Mouse (Mus musculus) lung, postnatal 36 days (tissue): Measurements from ENCODE around the gene Vmn2r83.
"Not testable (repeated sequence)": the region's sequence is repeated elsewhere in the genome, so short reads cannot be mapped to it uniquely, and the experiment has no call there.

Experiments
- DNase-seq: peaks from one replicate; pipeline ENCODE4 v3.0.0; 2022; ENCODE audit warnings: mixed read lengths

Gene Vmn2r83

GRCm38 (mm10) chr10:79468431-79468830 is at the start of gene Vmn2r83:
Vmn2r83 (plus strand) TSS chr10:79468731.
- DNase-seq, result no peak

DNA sequence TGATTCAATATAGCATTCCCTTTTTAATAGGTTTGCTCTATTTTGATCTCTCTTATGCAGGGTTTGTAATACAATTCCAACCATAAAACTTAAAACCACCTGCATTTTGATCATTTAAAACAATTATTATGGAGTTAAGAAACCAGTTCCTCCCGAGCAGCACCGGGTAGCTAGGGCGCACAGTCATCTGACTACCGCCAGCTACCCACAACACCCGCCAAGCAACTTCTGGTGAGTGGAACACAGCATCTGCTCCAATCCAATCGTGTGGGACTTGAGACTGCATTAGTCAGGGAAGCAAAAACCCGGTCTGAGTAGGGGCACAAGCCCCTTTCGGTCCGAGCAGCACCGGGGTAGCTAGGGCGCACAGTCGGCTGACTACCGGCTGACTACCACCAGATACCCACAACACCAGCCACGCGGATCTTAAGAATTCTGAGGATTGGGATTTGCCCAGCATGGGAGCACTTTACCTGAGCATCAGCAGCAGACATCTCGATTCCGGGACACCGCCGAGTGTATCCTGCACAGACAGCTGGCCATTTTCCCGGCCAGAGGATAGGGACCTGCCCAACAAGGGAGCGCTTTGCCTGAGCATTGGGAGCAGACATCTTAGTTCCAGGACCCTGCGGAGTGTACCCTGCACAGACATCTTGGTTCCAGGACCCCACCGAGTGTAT is 33.2 kb upstream of the Vmn2r83 start:
- DNase-seq, result not testable (repeated sequence)

DNA sequence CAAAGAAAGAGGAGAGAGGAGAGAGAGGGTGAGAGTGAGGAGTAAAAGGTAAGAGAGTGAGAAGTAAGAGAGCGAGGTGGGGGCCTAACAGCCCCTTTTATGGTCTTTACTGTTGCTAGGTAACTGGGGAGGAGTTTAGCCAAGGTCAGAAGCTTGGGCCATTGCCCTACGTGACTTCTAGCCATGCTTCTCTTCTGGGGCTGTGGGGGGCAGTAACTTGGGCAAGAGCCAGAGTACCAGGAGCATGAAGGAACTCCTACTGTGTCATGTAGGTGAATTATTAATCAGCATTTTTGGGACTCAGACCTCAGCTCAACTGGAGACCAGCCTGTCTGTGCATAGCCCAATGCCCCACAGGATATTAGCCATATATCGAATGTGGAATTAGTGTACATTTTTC is 27.4 kb downstream of the Vmn2r83 start:
- DNase-seq, result no peak

DNA sequence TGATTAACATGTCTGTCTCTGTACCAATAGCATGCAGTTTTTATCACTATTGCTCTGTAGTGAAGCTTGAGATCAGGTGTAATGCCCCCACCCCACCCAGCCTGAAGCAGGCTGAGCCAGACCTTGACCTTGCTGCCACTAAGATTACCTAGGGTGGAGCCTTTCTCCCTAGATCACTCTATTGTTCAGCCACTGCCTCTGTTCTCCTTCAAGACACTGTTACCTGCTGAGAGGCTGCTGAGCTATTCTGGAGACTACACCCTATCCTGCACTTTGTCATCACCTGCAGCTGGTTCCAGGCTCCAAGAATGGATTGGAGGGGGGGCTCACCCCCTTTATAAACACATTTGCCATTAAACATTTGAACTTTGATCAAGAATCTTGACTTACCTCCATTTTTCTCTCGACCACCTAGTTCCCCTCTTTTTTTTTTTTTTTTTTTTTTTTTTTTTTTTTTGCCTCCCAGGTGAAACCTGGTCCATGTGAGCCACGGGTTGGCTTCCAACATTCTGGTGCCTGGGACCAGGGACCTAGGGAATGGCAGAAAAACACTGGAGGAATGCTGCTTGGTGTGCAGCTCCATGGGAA is 28.3 kb downstream of the Vmn2r83 start:
- DNase-seq, result no peak

GRCm38 (mm10) chr10:79502830-79503644 is 34.5 kb downstream of the Vmn2r83 start:
- DNase-seq, result peak; percentile 10

GRCm38 (mm10) chr10:79506709-79507108 is 38.2 kb downstream of the Vmn2r83 start:
- peak; percentile 7 for DNase-seq

DNA sequence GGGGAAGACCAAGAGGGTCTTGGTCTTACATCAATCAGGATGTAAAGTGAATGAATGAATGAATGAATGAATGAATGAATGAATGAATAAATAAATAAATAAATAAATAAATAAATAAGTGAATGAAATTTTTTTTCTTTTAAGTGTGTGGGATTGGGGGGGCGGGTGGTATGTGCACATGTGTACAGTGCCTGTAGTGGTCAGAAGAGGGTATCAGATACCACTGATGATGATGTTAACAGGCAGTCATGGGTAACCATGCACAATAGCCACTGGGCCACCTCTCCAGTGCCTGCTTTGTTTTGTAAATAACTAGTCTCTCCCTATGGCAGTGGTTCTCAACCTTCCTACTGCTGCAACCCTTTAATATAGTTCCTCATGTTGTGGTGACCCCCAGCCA is 55.9 kb downstream of the Vmn2r83 start:
- no peak for DNase-seq

DNA sequence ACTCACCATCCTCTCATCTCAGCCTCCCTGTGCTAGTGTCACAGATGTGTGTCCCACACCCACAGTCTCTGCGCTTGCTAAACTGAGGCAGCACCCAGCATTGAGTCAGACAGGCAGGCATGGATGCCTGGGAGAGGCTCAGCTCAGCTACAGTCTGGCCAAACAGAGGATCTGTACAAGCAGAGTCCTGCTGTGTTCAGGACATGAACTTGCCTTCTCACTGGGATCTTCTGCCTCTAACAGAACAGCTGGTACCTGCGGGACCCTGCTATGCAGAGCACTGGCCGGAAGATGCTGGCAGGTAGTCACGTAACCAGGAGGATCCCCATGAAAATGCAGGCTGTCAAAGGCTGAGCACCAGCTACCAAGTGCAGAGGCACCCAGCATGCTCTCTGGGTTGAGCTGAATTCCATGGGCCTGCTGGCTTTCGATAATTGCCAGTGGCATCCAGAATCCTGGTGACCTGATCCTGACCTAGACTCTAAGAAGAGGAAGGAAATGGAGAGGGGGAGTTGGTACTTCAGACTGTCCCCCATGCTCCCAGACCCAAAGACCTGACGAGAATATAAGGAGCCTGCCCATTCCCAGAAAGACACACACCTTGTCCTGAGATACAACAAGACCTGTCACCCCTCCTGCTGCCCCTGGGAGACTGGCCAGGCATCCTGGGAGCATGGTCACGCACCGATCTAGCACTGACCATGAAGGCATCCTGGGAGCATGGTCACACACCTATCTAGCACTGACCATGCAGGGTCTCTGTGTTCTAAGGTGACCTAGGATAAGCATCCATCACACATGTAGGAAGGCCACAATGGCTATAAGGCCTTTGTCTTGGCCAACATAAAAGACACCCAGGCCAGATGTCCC is 57.2 kb downstream of the Vmn2r83 start:
- no peak for DNase-seq

DNA sequence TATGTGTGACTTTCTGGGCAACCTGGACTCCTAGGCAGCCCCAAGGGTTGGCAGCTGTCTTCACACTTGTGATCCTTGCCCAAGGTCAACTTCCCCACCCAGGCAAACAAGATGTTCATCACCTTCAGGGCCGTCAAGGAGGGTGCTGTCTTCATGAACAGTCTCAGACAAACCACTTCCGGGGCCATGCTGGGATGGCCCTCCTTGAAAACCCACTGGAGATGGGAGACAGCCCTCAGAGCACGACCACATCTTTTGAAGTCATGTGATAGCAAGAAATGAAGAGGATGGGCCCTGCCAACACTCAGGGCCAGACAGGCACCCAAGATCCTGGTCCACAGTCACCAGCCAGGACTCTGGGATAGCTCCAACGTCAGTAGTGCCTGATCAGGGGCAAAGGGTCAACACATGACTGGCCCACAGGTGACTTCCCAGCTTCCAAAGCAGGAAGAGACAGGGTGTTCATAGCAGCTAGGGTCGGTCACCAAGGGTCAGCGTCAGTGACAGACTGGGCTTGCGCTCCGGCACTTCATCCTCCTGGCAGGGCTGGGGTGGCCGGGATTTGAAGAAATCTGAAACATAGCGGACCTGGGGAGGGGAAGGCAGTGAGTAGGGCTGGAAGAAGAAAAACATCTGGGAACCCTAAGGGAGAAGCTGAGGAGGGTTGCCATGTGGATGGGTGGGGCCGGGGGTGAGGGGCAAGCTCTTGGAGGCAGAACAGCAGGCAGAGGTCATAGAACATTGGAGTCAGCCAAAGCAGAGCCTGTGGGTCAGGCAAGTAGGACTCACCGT is 58.3 kb downstream of the Vmn2r83 start:
- no peak for DNase-seq

- no peak for DNase-seq
These were observed 58.9 kb downstream of the Vmn2r83 start for GRCm38 (mm10) chr10:79527453-79527845.

- DNase-seq, result no peak
These were observed 59.5 kb downstream of the Vmn2r83 start for GRCm38 (mm10) chr10:79528081-79528480.

DNA sequence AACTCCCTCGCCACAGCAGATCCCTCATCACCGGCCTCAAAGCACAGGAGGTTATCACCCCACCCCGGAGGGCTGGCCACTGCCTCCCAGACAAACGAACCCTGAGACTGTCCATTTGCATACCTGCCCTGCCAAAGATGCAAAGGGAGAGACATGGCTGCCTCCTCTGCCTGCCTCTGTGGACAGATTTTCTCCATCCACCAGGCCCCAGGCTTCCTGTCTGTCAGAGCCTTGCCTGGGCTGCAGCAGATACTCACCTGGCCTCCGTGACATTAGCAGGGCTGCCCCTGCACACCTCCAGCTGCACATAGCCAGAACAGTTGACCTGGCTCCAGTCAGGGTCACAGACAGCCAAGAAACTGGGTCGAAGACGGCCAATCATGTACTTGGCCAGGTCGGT is 61.7 kb downstream of the Vmn2r83 start:
- DNase-seq, result no peak

- DNase-seq, result no peak
These were observed 62.2 kb downstream of the Vmn2r83 start for GRCm38 (mm10) chr10:79530721-79531120.

DNA sequence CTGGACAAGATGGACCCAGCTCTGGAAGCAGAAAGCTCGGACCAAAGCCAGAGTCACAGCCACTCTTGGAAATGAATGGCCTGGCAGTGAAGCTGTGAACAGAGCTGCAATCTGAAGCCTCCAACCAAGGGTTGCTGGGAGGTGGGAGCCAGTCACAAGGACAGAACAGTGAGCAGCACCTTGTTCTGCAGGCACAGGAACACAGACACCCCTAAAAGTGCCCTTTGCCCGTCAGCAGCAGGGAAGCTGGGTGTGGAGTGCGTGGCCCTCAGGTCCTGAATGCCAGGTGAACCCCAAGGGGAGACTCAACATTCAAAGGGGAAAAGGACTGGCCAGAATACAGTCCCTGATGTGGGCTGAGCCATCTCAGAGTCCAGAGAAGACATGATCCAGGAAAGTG is 63.1 kb downstream of the Vmn2r83 start:
- DNase-seq, result no peak

DNA sequence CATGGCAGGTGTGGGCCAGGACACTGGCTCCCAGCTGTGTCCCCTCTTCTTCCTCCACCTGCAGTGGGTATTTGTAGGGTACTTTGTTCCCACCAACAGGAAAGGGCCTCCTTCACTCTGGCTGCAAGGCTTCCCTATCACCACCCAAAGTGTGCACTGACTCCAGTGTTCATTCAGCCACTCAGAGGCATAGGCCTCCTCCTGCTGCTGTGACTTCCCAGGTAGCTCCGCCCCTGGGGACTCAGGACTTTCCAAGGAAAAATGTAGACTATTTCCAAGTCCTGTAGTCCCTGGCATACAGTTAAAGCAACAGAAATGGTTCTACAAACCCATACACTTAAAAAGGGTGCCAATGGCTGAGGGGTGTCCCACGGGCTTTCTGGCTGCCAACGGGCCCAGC is 64.1 kb downstream of the Vmn2r83 start:
- DNase-seq, result peak; percentile 14

- peak; percentile 92 for DNase-seq
These were observed 64.8 kb downstream of the Vmn2r83 start, which contains the start of gene Plpp2 for GRCm38 (mm10) chr10:79533126-79533911. Plpp2 (minus strand) TSS chr10:79533796.

DNA sequence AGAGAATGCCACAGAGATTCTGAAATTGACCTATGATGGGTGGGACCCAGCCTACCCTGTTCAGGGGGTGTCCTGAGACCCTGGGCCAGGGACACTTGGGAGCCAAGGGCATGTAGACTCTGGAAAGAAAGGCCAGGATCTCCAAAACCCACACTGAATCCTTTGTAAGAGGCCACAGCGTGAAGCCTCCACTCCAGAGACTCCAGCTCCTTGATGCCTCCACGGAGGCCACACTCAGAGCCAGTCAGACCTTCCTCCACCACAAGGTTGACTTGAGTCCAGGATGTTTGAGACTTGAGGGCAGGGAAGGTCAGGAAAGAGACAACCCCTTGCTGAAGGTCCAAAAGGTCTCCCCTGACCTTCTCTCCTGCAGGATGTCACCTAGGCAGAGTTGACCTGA is 65.9 kb downstream of the Vmn2r83 start:
- no peak for DNase-seq

DNA sequence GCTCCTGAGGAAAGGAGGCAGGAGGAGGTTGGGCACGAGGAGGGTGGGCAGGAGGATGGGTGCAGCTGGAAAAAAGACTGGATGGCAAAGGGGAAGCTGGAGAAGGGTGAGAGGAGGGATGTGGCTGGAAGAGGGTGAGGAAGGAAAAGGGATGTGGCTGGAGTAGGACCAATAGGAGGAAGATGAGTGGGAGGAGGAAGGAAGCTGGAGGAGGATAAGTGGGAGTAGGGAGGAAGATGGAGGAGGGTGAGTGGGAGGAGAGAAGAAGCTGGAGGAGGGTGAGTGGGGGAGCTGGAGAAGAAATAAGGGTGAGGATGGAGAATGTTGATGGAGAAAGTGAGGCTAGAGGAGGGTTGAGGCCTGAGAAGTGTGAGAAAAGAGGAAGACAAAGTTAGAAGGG is 66.9 kb downstream of the Vmn2r83 start:
- no peak for DNase-seq

GRCm38 (mm10) chr10:79536461-79537080 is 68.0 kb downstream of the Vmn2r83 start:
- DNase-seq, result no peak

- no peak for DNase-seq
These were observed 68.7 kb downstream of the Vmn2r83 start for GRCm38 (mm10) chr10:79537271-79537670.

DNA sequence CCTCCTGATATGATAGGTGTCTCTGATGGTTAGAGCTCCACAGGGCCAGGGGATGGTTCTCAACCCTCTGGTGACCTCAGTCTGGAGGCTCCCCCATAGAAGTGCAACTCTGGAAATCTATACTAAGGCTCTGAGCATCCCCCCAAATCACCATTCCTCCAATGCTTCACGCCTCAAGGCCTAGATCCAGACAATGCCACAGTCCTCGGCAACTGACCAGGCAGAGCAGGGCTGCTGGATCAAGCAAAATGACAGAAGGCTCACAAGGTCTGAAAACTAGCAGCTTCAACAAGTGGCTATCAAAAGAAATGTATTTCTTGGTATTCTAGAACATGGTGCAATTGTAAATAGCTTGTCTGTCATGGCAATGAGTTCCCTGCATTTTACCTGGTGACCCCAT is 69.2 kb downstream of the Vmn2r83 start:
- DNase-seq, result no peak
